Mouse (Mus musculus) adrenal gland, postnatal 10 days (tissue): ENCODE measurements at regions not wholly inside any gene's neighbourhood (a gene's known extent, or its start where the extent isn't known, plus 50 kb on each side); places are given as distances from the start of the nearest gene placed in this dataset.

Experiments
- DNase-seq: peaks from one replicate; pipeline ENCODE4 v3.0.0; 2021; ENCODE audit warnings: mixed read lengths

DNA sequence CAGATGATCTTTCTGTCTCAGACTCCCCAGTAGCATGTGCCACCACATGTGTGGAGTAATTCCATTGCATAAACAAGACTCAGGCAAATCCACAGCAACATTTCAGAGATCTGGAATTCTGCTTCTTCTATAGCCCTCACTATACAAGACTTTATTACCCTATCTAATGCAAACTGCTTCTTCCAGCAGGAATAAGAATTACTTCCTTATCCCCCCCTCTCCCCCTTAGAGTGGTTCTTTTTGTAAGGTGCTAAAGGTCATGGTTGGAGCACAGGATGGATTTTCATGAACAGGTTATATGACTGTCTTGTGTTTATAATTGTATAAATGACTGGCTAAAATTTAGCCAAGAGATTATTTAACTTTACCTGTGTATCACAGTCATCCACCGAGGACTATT, 5037.4 kb downstream of the 9330182O14Rik start:
- DNase-seq, result no peak

GRCm38 (mm10) chr15:45178341-45178740, 5044.2 kb downstream of the 9330182O14Rik start:
- no peak for DNase-seq

DNA sequence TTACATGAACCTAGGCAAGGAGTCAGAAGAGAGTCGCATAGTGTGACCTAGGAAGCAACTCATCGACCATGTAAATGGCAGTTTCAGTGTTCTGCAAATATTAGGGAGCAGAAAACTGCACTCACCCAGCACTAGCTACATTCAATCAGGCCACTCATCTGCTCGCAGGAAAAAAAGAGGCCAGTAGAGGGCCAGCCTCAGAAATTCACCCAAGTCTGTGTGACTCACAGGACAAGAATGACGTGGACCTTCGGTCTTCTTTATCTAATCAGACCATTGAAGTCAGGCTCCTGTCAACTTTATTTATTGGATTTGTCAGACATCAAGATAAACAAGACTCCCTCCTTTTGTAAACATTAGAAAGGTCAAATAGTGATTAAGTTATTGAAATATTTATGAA, 5046.0 kb downstream of the 9330182O14Rik start:
- DNase-seq, result peak; percentile 46
